Mouse (Mus musculus): ENCODE data around the gene Trpm7. TPM values are rescaled to one million over a fixed set of nuclear protein-coding genes. Genes with fewer than 3 reads are reported as not detected.

Gene Trpm7
- total RNA-seq, 1 experiment from 2014 or later = 48.7 TPM

GRCm38 (mm10) chr2:126816644-126817347 lies 59.2 kb downstream of the Trpm7 start:
- DNase-seq = no peak

- no peak for DNase-seq
These were observed 60.2 kb downstream of the Trpm7 start for GRCm38 (mm10) chr2:126815822-126816221.

GRCm38 (mm10) chr2:126801980-126802379 lies 74.0 kb downstream of the Trpm7 start:
- DNase-seq = no peak

- no peak for DNase-seq
These were observed 77.6 kb downstream of the Trpm7 start for GRCm38 (mm10) chr2:126798455-126798854.

GRCm38 (mm10) chr2:126795708-126796107 lies 80.3 kb downstream of the Trpm7 start:
- DNase-seq = no peak

- DNase-seq = no peak
These were observed 83.4 kb downstream of the Trpm7 start for GRCm38 (mm10) chr2:126792611-126793010.

- no peak for DNase-seq
These were observed 88.2 kb downstream of the Trpm7 start for GRCm38 (mm10) chr2:126787721-126788342.

GRCm38 (mm10) chr2:126783370-126783769 lies 92.7 kb downstream of the Trpm7 start, which contains the start of gene Usp50:
TSS of gene Usp50 (minus strand) at chr2:126783470.
- DNase-seq = no peak

- DNase-seq = peak; percentile 75
These were observed 93.6 kb downstream of the Trpm7 start for GRCm38 (mm10) chr2:126782433-126782832.

GRCm38 (mm10) chr2:126781478-126781877 lies 94.6 kb downstream of the Trpm7 start:
- no peak for DNase-seq

GRCm38 (mm10) chr2:126780286-126780685 lies 95.7 kb downstream of the Trpm7 start:
- DNase-seq = no peak

- no peak for DNase-seq
These were observed 97.2 kb downstream of the Trpm7 start for GRCm38 (mm10) chr2:126778806-126779205.

GRCm38 (mm10) chr2:126776416-126776815 lies 99.6 kb downstream of the Trpm7 start:
- no peak for DNase-seq

- DNase-seq = no peak
These were observed 100.1 kb downstream of the Trpm7 start for GRCm38 (mm10) chr2:126775951-126776350.

GRCm38 (mm10) chr2:126772217-126772616 lies 103.8 kb downstream of the Trpm7 start:
- no peak for DNase-seq

- DNase-seq = peak; percentile 21
These were observed 106.4 kb downstream of the Trpm7 start for GRCm38 (mm10) chr2:126769431-126770181.

- no peak for DNase-seq
These were observed 107.8 kb downstream of the Trpm7 start for GRCm38 (mm10) chr2:126768194-126768593.

- DNase-seq = no peak
These were observed 108.4 kb downstream of the Trpm7 start for GRCm38 (mm10) chr2:126767599-126767998.

GRCm38 (mm10) chr2:126765867-126766582 lies 110.0 kb downstream of the Trpm7 start:
- peak; percentile 26 for DNase-seq

GRCm38 (mm10) chr2:126759351-126759750 lies 116.7 kb downstream of the Trpm7 start:
- no peak for DNase-seq

- no peak for DNase-seq
These were observed 120.4 kb downstream of the Trpm7 start for GRCm38 (mm10) chr2:126755664-126756063.

- no peak for DNase-seq
These were observed 132.6 kb downstream of the Trpm7 start for GRCm38 (mm10) chr2:126743389-126743788.
